Mouse (Mus musculus): ENCODE results near the gene Tcp10a. TPM values are rescaled to one million over a fixed set of nuclear protein-coding genes. Genes with fewer than 3 reads are reported as not detected.
"Not testable (repeated sequence)": the region's sequence is repeated elsewhere in the genome, so short reads cannot be mapped to it uniquely, and the experiment has no call there.

Tcp10a gene
- total RNA-seq, 2 experiments from 2014 or later, result not detected

- ATAC-seq (replicated peaks; ENCODE audit: low FRiP score, low TSS enrichment, poor library complexity, severe bottlenecking), result not testable (repeated sequence)
Measured at GRCm38 (mm10) chr17:7366265-7366664, 41.8 kb downstream of the Tcp10a start.

GRCm38 (mm10) chr17:7366676-7367374, 42.4 kb downstream of the Tcp10a start:
- not testable (repeated sequence) for ATAC-seq (replicated peaks; ENCODE audit: low FRiP score, low TSS enrichment, poor library complexity, severe bottlenecking)

GRCm38 (mm10) chr17:7369401-7369800, 45.0 kb downstream of the Tcp10a start:
- not testable (repeated sequence) for ATAC-seq (replicated peaks; ENCODE audit: low FRiP score, low TSS enrichment, poor library complexity, severe bottlenecking)

GRCm38 (mm10) chr17:7371879-7372278, 47.4 kb downstream of the Tcp10a start, which contains the start of gene Gm49630:
TSS of gene Gm49630 (minus strand) at chr17:7371979.
- not testable (repeated sequence) for ATAC-seq (replicated peaks; ENCODE audit: low FRiP score, low TSS enrichment, poor library complexity, severe bottlenecking)

GRCm38 (mm10) chr17:7376951-7377700, 52.7 kb downstream of the Tcp10a start:
- peak; percentile 41 for ATAC-seq (replicated peaks; ENCODE audit: low FRiP score, low TSS enrichment, poor library complexity, severe bottlenecking)

GRCm38 (mm10) chr17:7377907-7378306, 53.5 kb downstream of the Tcp10a start:
- ATAC-seq (replicated peaks; ENCODE audit: low FRiP score, low TSS enrichment, poor library complexity, severe bottlenecking), result not testable (repeated sequence)

GRCm38 (mm10) chr17:7382711-7383110, 58.3 kb downstream of the Tcp10a start:
- not testable (repeated sequence) for ATAC-seq (replicated peaks; ENCODE audit: low FRiP score, low TSS enrichment, poor library complexity, severe bottlenecking)

- not testable (repeated sequence) for ATAC-seq (replicated peaks; ENCODE audit: low FRiP score, low TSS enrichment, poor library complexity, severe bottlenecking)
Measured at GRCm38 (mm10) chr17:7383167-7384143, 59.0 kb downstream of the Tcp10a start.

- not testable (repeated sequence) for ATAC-seq (replicated peaks; ENCODE audit: low FRiP score, low TSS enrichment, poor library complexity, severe bottlenecking)
Measured at GRCm38 (mm10) chr17:7385364-7385763, 60.9 kb downstream of the Tcp10a start, which contains the start of gene Unc93a2. TSS of gene Unc93a2 (minus strand) at chr17:7385464.

- ATAC-seq (replicated peaks; ENCODE audit: low FRiP score, low TSS enrichment, poor library complexity, severe bottlenecking), result not testable (repeated sequence)
Measured at GRCm38 (mm10) chr17:7386016-7386415, 61.6 kb downstream of the Tcp10a start.

- not testable (repeated sequence) for ATAC-seq (replicated peaks; ENCODE audit: low FRiP score, low TSS enrichment, poor library complexity, severe bottlenecking)
Measured at GRCm38 (mm10) chr17:7388341-7388957, 64.0 kb downstream of the Tcp10a start.

GRCm38 (mm10) chr17:7388958-7389356, 64.5 kb downstream of the Tcp10a start:
- ATAC-seq (replicated peaks; ENCODE audit: low FRiP score, low TSS enrichment, poor library complexity, severe bottlenecking), result not testable (repeated sequence)

- not testable (repeated sequence) for ATAC-seq (replicated peaks; ENCODE audit: low FRiP score, low TSS enrichment, poor library complexity, severe bottlenecking)
Measured at GRCm38 (mm10) chr17:7389898-7390297, 65.5 kb downstream of the Tcp10a start.

- ATAC-seq (replicated peaks; ENCODE audit: low FRiP score, low TSS enrichment, poor library complexity, severe bottlenecking), result not testable (repeated sequence)
Measured at GRCm38 (mm10) chr17:7395116-7395515, 70.7 kb downstream of the Tcp10a start.

Other genes with a start within 250 kb of the Tcp10a start
- 1.9 and 2.6 TPM in 2 replicates for gene Rps6ka2, start 154.5 kb upstream of the Tcp10a start, total RNA-seq (2014; fragmentation: Nextera tagmentation)
- 1.8 and 1.9 TPM in 2 replicates for gene Rps6ka2, start 154.5 kb upstream of the Tcp10a start, total RNA-seq (2017)
- not detected in 2 replicates for gene Ttll2, start 28.1 kb downstream of the Tcp10a start, total RNA-seq (2014; fragmentation: Nextera tagmentation)
- gene Ttll2, start 28.1 kb downstream of the Tcp10a start, total RNA-seq (2017), result not detected in 2 replicates
- not detected in 2 replicates for gene Gm49630, start 47.3 kb downstream of the Tcp10a start, total RNA-seq (2014; fragmentation: Nextera tagmentation)
- not detected in 2 replicates for gene Gm49630, start 47.3 kb downstream of the Tcp10a start, total RNA-seq (2017)
- gene Unc93a2, start 60.8 kb downstream of the Tcp10a start, total RNA-seq (2014; fragmentation: Nextera tagmentation), result not detected in 2 replicates
- not detected in 2 replicates for gene Unc93a2, start 60.8 kb downstream of the Tcp10a start, total RNA-seq (2017)